Mouse (Mus musculus): ENCODE measurements at regions not wholly inside any gene's neighbourhood (a gene's known extent, or its start where the extent isn't known, plus 50 kb on each side); places are given as distances from the start of the nearest gene placed in this dataset.

GRCm38 (mm10) chr2:137729207-137729606, 527.2 kb upstream of the Btbd3 start:
- DNase-seq (ENCODE audit: extremely low spot score in 1 of 2, low spot score in 1 of 2), result no peak

GRCm38 (mm10) chr2:137723651-137724050, 532.7 kb upstream of the Btbd3 start:
- no peak for DNase-seq (ENCODE audit: extremely low spot score in 1 of 2, low spot score in 1 of 2)

- DNase-seq (ENCODE audit: extremely low spot score in 1 of 2, low spot score in 1 of 2), result no peak
Observed at GRCm38 (mm10) chr2:137721767-137722424, 534.5 kb upstream of the Btbd3 start.

DNA sequence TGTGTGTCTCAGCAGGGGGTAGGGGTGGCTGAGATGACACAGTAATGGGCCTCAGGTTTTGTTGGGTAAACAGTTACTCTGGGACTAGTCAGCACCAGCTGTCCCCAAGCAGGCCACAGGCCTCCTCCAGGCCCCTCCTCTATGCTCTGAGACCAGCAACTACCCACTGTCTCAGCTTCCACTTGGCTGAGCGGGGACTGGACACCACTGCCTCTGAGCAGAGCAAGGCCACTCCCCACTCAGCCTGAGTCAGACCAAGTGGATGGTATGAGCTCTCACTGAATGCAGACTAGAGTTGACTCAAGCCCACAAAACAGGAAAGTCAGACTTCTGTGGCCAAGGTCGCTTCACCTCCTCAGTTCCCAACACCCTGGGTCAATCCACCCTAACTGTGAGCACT, 540.5 kb upstream of the Btbd3 start:
- DNase-seq (ENCODE audit: extremely low spot score in 1 of 2, low spot score in 1 of 2), result no peak

GRCm38 (mm10) chr2:137706528-137706988, 549.8 kb upstream of the Btbd3 start:
- no peak for DNase-seq (ENCODE audit: extremely low spot score in 1 of 2, low spot score in 1 of 2)

GRCm38 (mm10) chr2:137705724-137706422, 550.5 kb upstream of the Btbd3 start:
- no peak for DNase-seq (ENCODE audit: extremely low spot score in 1 of 2, low spot score in 1 of 2)

DNA sequence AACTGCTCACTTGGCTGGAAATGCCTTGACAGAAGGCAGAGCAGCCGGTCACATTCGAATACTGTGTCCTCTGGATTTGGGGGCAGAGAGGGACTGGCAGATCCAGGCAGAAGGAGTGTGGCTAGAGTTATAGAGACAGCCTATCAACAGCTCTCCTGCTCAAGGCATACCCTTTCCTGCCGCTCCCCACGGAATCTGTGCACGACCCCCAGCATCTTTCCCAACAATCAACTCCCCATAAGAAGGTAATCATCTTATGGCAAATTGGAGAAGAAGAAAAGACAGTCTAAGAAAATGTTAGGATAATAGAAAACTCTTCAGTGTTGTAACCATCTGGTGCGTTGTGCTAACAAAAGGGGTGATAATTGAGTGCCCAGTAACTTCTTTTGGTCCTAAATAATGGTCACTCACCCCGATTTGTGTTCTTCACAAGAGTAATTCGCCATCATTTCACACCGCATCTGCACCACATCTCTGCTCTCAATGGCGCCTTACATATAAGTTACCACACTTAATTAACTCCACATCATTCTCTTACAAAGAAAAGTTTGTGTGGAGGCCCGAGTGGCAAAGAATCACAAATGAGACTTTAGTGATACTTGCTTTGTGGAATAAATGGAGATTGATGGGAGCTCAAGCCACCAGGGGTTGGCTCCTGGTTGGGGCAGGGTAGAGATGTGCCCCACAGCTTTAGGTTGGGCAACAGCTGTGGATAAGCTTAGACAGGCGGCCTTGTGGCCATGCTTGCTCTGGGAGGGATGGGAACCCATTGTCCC, 551.2 kb upstream of the Btbd3 start:
- DNase-seq (ENCODE audit: extremely low spot score in 1 of 2, low spot score in 1 of 2), result no peak

- no peak for DNase-seq (ENCODE audit: extremely low spot score in 1 of 2, low spot score in 1 of 2)
Observed at GRCm38 (mm10) chr2:137704565-137704947, 551.8 kb upstream of the Btbd3 start.

- DNase-seq (ENCODE audit: extremely low spot score in 1 of 2, low spot score in 1 of 2), result no peak
Observed at GRCm38 (mm10) chr2:137704051-137704450, 552.3 kb upstream of the Btbd3 start.

GRCm38 (mm10) chr2:137695885-137696284, 560.5 kb upstream of the Btbd3 start:
- no peak for DNase-seq (ENCODE audit: extremely low spot score in 1 of 2, low spot score in 1 of 2)

DNA sequence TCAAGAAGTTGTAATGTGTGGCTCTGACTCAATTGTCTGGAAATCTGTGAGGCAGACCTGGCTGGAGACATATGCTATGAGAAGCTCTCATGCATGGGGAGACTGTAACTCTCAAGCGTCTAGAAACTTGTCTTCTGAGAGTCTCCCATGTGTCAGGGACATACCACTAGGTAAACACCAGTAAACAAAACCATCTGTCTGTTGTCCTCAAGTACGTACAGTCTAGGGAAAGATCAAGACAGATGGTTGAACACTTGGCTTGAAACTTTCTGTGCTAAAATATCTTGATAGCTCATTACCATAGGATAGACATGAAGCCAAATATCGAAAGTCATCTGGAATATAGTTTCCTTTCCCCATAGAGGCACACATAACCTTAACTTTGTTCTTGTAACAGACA, 562.3 kb upstream of the Btbd3 start:
- no peak for DNase-seq (ENCODE audit: extremely low spot score in 1 of 2, low spot score in 1 of 2)

DNA sequence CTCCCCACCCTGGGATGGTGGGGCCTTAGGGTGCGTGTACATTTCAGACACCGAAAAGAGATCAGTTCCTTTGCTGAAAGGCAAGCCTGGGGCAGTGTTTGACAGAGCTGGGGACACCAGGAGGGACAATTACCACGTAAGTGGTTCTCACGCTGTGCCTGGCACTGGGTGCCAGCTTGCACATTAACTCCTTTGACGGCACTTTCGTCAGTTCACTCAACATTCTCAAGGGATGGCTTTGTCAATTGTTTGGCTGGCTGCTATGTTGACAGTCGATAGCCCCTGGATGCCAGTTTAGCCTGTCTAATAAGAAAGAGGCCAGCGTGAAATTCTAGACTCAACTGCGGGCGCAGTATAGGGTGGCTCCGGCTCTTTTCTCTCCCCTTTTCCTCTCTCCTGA, 569.2 kb upstream of the Btbd3 start:
- DNase-seq (ENCODE audit: extremely low spot score in 1 of 2, low spot score in 1 of 2), result no peak

GRCm38 (mm10) chr2:137686735-137687134, 569.6 kb upstream of the Btbd3 start:
- no peak for DNase-seq (ENCODE audit: extremely low spot score in 1 of 2, low spot score in 1 of 2)

GRCm38 (mm10) chr2:137681762-137682161, 565.3 kb upstream of the Jag1 start:
- DNase-seq (ENCODE audit: extremely low spot score in 1 of 2, low spot score in 1 of 2), result no peak

GRCm38 (mm10) chr2:137663171-137663570, 546.7 kb upstream of the Jag1 start:
- DNase-seq (ENCODE audit: extremely low spot score in 1 of 2, low spot score in 1 of 2), result no peak

DNA sequence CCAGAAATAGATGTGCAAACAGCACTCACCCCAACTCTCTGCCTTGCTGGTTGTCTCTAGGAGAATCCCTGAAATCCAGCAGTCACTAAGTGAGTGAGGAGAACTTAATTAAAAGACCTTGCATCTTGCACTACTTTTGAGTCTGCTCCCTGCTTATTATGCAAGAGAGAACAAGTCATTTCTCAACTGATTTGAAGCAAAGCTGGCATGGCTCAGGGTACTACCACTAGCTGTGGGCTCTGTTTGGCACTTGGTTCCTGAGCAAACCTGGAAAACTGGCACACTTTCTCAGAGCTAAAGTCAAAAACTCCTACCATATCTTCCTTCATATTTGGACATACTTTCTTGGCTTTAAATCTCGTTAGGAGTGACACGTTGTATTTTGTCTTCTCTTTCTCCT, 545.8 kb upstream of the Jag1 start:
- DNase-seq (ENCODE audit: extremely low spot score in 1 of 2, low spot score in 1 of 2), result no peak

DNA sequence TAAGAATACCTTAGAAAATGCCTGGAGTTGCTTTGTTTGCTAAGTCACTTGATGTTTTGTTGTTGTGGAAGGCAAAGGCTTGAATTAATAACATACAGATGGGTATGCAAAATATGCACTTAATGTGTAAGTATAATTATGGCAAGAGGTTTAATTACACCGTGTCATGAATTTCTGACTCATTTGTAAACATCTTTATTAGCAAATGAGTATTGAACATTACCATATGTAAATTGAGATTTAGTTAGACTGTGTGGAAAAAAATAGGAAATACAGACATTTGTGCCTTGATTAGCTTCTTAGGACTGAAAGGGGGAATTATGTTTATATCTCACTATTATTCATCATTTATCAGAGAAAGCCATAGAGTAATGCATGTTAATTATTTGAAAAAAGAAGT, 544.0 kb upstream of the Jag1 start:
- no peak for DNase-seq (ENCODE audit: extremely low spot score in 1 of 2, low spot score in 1 of 2)

- DNase-seq (ENCODE audit: extremely low spot score in 1 of 2, low spot score in 1 of 2), result no peak
Observed at GRCm38 (mm10) chr2:137654296-137654695, 537.9 kb upstream of the Jag1 start.

- no peak for DNase-seq (ENCODE audit: extremely low spot score in 1 of 2, low spot score in 1 of 2)
Observed at GRCm38 (mm10) chr2:137644160-137644559, 527.7 kb upstream of the Jag1 start.

GRCm38 (mm10) chr2:137643269-137644055, 527.0 kb upstream of the Jag1 start:
- DNase-seq (ENCODE audit: extremely low spot score in 1 of 2, low spot score in 1 of 2), result no peak
